Mouse (Mus musculus): Measurements from ENCODE around the gene Vmn1r28. TPM values are rescaled to one million over a fixed set of nuclear protein-coding genes. Genes with fewer than 3 reads are reported as not detected.
"Not testable (repeated sequence)": the region's sequence is repeated elsewhere in the genome, so short reads cannot be mapped to it uniquely, and the experiment has no call there.

Vmn1r28 gene
- not detected in 2 replicates for polyA plus RNA-seq (2014; fragmentation: Nextera tagmentation; extraction: Ambion mirVana)

DNA sequence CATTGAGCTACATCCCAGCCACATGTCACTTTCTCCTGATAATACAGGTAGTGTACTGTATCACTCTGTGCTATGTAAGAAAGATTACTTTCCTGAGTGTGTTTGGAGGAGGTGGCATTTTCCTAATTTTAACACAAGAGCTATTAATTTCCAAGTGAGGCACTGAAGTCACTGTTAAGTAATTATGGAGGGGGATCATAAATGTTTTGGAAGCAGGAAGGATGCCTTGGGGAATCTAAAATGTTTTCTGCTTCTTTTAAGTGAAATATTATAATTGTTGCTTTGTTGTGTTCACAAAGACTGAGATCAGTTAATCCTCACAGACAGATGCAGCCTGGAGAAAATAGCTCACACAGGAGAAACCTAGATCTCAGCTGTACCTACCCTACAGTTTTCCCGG is at the start of gene Vmn1r28:
TSS of gene Vmn1r28 (plus strand) at position 301 of the 400 bp plus-strand sequence.
- Histone ChIP-seq H3K27ac (ENCODE audit: low read depth, low read length) (no peak within 1 kb of the TSS), H3K4me2 (replicated peaks; ENCODE audit: low read depth, low read length) (no peak within 1 kb of the TSS), H3K9ac (ENCODE audit: low read depth, low read length) (no peak within 1 kb of the TSS), H3K36me3 (ENCODE audit: control insufficient read depth, insufficient read depth, low read length) (no peaks in the 10 kb centered on the region), H3K4me1 (ENCODE audit: control insufficient read depth, insufficient read depth, low read length) (no peaks in the 10 kb centered on the region), H3K4me3 (ENCODE audit: low read length) (no peak within 1 kb of the TSS), H3K27me3 (ENCODE audit: control insufficient read depth, insufficient read depth, low read length) (no peaks in the 10 kb centered on the region), H3K9me3 (ENCODE audit: control insufficient read depth, low read length) (no peaks in the 10 kb centered on the region)
- ATAC-seq (ENCODE audit: low FRiP score, low TSS enrichment): no peak
- WGBS: 84% methylated on average over 1 of the region's 1 CpGs

DNA sequence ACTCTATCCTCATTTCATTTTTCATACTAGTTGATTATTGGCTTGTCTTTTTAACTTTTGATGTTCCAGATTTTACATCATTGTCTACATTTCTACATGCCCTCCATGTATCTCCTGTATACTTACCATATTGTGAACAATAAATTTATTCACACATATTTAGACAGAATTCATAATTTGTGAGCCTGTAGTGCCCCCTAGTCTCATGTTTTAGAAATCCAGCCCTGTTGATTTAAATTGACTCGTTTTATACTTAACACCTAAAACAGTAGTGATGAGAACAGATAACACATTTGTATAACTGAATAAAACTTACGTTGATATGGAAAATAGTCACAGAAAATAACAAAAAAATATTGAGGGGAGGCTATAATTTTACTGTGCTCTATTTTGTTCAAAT is 45.7 kb upstream of the Vmn1r28 start:
- no peaks in the 10 kb centered on the region for H3K27me3 ChIP-seq (ENCODE audit: control insufficient read depth, insufficient read depth, low read length)
- no peaks in the 10 kb centered on the region for H3K36me3 ChIP-seq (ENCODE audit: control insufficient read depth, insufficient read depth, low read length)
- no peak overlapping the region for H3K4me3 ChIP-seq (ENCODE audit: low read length)
- H3K4me2 ChIP-seq (replicated peaks; ENCODE audit: low read depth, low read length): no peak overlapping the region
- H3K4me1 ChIP-seq (ENCODE audit: control insufficient read depth, insufficient read depth, low read length): no peaks in the 10 kb centered on the region
- H3K9me3 ChIP-seq (ENCODE audit: control insufficient read depth, low read length): no peaks in the 10 kb centered on the region
- no peak overlapping the region for H3K27ac ChIP-seq (ENCODE audit: low read depth, low read length)
- no peak for ATAC-seq (ENCODE audit: low FRiP score, low TSS enrichment)
- WGBS: 85% methylated on average over 2 of the region's 2 CpGs
- H3K9ac ChIP-seq (ENCODE audit: low read depth, low read length): no peak overlapping the region

DNA sequence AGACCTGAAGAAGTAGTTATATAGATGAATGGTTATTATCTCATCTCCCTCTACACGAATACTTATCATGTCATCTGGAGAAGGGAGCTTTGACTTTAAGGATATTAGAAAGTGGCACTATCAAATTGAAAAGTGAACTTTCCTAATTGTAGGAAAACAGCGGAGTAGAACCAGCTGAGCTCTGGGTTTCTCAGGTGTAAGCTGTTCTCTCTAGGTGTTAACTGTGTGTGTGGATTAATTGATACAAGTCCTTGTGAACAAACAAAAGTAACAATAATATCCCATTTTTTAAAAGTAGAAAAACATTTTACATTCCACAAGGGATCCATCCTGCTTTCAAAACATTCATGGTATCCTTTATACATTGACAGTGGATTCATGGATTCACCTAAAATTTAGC is 43.1 kb upstream of the Vmn1r28 start, which contains the start of gene Vmn1r27:
TSS of gene Vmn1r27 (minus strand) at position 101 of the 400 bp plus-strand sequence.
- no peak for ATAC-seq (ENCODE audit: low FRiP score, low TSS enrichment)
- Histone ChIP-seq H3K9me3 (ENCODE audit: control insufficient read depth, low read length) (no peaks in the 10 kb centered on the region), H3K27me3 (ENCODE audit: control insufficient read depth, insufficient read depth, low read length) (no peaks in the 10 kb centered on the region), H3K36me3 (ENCODE audit: control insufficient read depth, insufficient read depth, low read length) (no peaks in the 10 kb centered on the region), H3K4me3 (ENCODE audit: low read length) (no peak within 1 kb of the TSS), H3K9ac (ENCODE audit: low read depth, low read length) (no peak within 1 kb of the TSS), H3K4me2 (replicated peaks; ENCODE audit: low read depth, low read length) (no peak within 1 kb of the TSS), H3K4me1 (ENCODE audit: control insufficient read depth, insufficient read depth, low read length) (no peaks in the 10 kb centered on the region), H3K27ac (ENCODE audit: low read depth, low read length) (no peak within 1 kb of the TSS)
- WGBS: 85% methylated on average over 2 of the region's 2 CpGs

DNA sequence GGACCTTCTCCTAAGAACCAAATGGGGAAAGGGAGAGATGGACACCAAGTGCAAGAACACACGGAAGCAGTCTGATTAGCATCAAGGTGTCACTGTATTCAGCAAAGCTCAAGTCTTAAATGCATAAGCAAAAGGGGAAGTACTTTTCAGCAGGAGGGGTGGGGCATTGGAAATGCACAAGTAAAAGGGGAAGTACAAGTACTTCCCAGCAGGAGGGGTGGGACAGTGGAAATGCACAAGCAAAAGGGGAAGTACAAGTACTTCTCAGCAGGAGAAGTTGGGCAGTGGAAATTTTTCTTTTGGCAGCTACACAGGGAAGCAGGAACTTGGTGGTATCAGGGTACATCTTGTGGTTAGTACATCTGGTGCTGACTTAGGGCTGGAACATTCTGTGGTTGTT is 17.8 kb downstream of the Vmn1r28 start:
- not testable (repeated sequence) for H3K27ac ChIP-seq (ENCODE audit: low read depth, low read length); H3K9ac ChIP-seq (ENCODE audit: low read depth, low read length); H3K9me3 ChIP-seq (ENCODE audit: control insufficient read depth, low read length); H3K4me2 ChIP-seq (replicated peaks; ENCODE audit: low read depth, low read length); H3K4me1 ChIP-seq (ENCODE audit: control insufficient read depth, insufficient read depth, low read length); H3K4me3 ChIP-seq (ENCODE audit: low read length); ATAC-seq (ENCODE audit: low FRiP score, low TSS enrichment); H3K27me3 ChIP-seq (ENCODE audit: control insufficient read depth, insufficient read depth, low read length); H3K36me3 ChIP-seq (ENCODE audit: control insufficient read depth, insufficient read depth, low read length)
- 92% methylated on average over 1 of the region's 1 CpGs for WGBS

DNA sequence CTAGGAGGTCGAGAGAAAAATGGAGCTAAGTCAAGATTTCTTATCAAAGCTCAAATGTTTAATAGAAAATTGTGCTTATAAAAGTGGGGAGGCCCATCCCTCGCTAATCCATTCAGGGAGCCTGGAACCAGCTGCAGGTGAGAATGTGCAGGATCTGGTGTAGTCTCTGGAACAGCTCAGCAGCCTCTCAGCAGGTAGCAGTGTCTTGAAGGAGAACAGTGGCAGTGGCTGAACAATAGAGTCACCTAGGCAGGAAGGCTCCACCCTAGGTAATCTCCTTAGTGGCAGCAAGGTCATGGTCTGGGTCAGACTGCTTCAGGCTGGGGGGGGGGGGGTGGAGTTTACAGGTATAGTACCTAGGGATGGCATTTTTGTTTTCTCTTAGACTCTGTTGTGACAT is 30.4 kb downstream of the Vmn1r28 start:
- WGBS: 85% methylated on average over 2 of the region's 2 CpGs

DNA sequence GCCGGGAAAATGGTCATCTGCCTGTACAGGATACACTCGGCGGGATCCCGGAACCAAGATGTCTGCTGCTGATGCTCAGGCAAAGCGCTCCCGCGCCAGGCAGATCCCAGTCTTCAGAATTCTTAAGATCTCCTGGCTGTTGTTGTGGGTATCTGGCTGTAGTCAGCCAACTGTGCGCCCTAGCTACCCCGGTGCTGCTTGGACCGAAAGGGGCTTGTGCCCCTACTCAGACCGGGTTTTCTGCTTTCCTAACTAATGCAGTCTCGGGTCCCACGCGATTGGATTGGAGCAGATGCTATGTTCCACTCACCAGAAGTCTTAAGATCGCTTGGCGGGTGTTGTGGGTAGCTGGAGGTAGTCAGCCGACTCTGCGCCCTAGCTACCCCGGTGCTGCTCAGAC is 36.7 kb downstream of the Vmn1r28 start:
- H3K9ac ChIP-seq (ENCODE audit: low read depth, low read length); H3K4me3 ChIP-seq (ENCODE audit: low read length); H3K27ac ChIP-seq (ENCODE audit: low read depth, low read length); H3K4me2 ChIP-seq (replicated peaks; ENCODE audit: low read depth, low read length); H3K36me3 ChIP-seq (ENCODE audit: control insufficient read depth, insufficient read depth, low read length); ATAC-seq (ENCODE audit: low FRiP score, low TSS enrichment); H3K27me3 ChIP-seq (ENCODE audit: control insufficient read depth, insufficient read depth, low read length); H3K4me1 ChIP-seq (ENCODE audit: control insufficient read depth, insufficient read depth, low read length); H3K9me3 ChIP-seq (ENCODE audit: control insufficient read depth, low read length): not testable (repeated sequence)
- WGBS: 82% methylated on average over 19 of the region's 19 CpGs

More for the DNA sequence above, 30.4 kb downstream of the Vmn1r28 start:
- H3K4me3 ChIP-seq (ENCODE audit: low read length): no peak overlapping the region
- no peak overlapping the region for H3K9ac ChIP-seq (ENCODE audit: low read depth, low read length)
- ATAC-seq (ENCODE audit: low FRiP score, low TSS enrichment): no peak
- H3K27me3 ChIP-seq (ENCODE audit: control insufficient read depth, insufficient read depth, low read length): no peaks in the 10 kb centered on the region
- no peaks in the 10 kb centered on the region for H3K4me1 ChIP-seq (ENCODE audit: control insufficient read depth, insufficient read depth, low read length)
- no peak overlapping the region for H3K4me2 ChIP-seq (replicated peaks; ENCODE audit: low read depth, low read length)
- H3K27ac ChIP-seq (ENCODE audit: low read depth, low read length): no peak overlapping the region
- H3K9me3 ChIP-seq (ENCODE audit: control insufficient read depth, low read length): no peaks in the 10 kb centered on the region
- no peaks in the 10 kb centered on the region for H3K36me3 ChIP-seq (ENCODE audit: control insufficient read depth, insufficient read depth, low read length)

DNA sequence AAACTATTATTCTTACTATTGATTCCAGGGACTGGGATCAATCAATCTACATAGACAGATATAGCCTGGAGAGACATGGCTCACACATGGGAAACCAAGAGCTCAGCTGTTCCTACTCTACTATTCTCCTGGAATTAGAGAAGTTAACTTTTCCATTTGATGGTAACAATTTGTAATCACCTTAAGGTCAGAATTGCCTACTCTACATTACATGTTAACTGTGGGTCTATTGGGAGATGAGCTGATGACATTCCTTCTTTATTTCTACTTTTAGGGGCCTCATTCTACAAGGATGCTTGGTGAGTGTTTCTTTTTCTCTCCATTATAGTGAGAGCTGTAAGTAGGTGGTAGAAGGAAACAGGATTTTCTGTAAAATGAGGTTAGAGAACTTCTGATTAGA is 39.4 kb downstream of the Vmn1r28 start, which contains the start of gene Vmn1r29:
TSS of gene Vmn1r29 (plus strand) at position 301 of the 400 bp plus-strand sequence.
- Histone ChIP-seq H3K9ac (ENCODE audit: low read depth, low read length) (no peak within 1 kb of the TSS), H3K4me2 (replicated peaks; ENCODE audit: low read depth, low read length) (no peak within 1 kb of the TSS), H3K36me3 (ENCODE audit: control insufficient read depth, insufficient read depth, low read length) (no peaks in the 10 kb centered on the region), H3K9me3 (ENCODE audit: control insufficient read depth, low read length) (no peaks in the 10 kb centered on the region), H3K4me3 (ENCODE audit: low read length) (no peak within 1 kb of the TSS), H3K27ac (ENCODE audit: low read depth, low read length) (no peak within 1 kb of the TSS), H3K27me3 (ENCODE audit: control insufficient read depth, insufficient read depth, low read length) (no peaks in the 10 kb centered on the region), H3K4me1 (ENCODE audit: control insufficient read depth, insufficient read depth, low read length) (no peaks in the 10 kb centered on the region)
- ATAC-seq (ENCODE audit: low FRiP score, low TSS enrichment): no peak

Other genes starting within 250 kb of the Vmn1r28 start
- not detected in 2 replicates for gene Vmn1r26, start 246.9 kb upstream of the Vmn1r28 start, polyA plus RNA-seq (2014; fragmentation: Nextera tagmentation; extraction: Ambion mirVana)
- not detected in 2 replicates for gene Vmn1r27, start 43.2 kb upstream of the Vmn1r28 start, polyA plus RNA-seq (2014; fragmentation: Nextera tagmentation; extraction: Ambion mirVana)
- not detected in 2 replicates for gene Vmn1r29, start 39.5 kb downstream of the Vmn1r28 start, polyA plus RNA-seq (2014; fragmentation: Nextera tagmentation; extraction: Ambion mirVana)
- not detected in 2 replicates for gene Vmn1r30, start 181.3 kb downstream of the Vmn1r28 start, polyA plus RNA-seq (2014; fragmentation: Nextera tagmentation; extraction: Ambion mirVana)
- not detected in 2 replicates for gene Vmn1r31, start 213.3 kb downstream of the Vmn1r28 start, polyA plus RNA-seq (2014; fragmentation: Nextera tagmentation; extraction: Ambion mirVana)